Mouse (Mus musculus) central nervous system, embryonic 18 days (tissue): ENCODE results near the gene Rab10. TPM values are rescaled to one million over a fixed set of nuclear protein-coding genes. Genes with fewer than 3 reads are reported as not detected.

ENCODE experiments used
- polyA plus RNA-seq: library from polyadenylated mRNA; depleted of rRNA; stranded (reverse); fragments of >200 nt; gene quantifications from 2 replicates; pipeline ENCODE4 v1.2.3, GENCODE M21; 2012; rRNA removed

The Rab10 gene
- 170 and 172 TPM in 2 replicates for polyA plus RNA-seq

DNA sequence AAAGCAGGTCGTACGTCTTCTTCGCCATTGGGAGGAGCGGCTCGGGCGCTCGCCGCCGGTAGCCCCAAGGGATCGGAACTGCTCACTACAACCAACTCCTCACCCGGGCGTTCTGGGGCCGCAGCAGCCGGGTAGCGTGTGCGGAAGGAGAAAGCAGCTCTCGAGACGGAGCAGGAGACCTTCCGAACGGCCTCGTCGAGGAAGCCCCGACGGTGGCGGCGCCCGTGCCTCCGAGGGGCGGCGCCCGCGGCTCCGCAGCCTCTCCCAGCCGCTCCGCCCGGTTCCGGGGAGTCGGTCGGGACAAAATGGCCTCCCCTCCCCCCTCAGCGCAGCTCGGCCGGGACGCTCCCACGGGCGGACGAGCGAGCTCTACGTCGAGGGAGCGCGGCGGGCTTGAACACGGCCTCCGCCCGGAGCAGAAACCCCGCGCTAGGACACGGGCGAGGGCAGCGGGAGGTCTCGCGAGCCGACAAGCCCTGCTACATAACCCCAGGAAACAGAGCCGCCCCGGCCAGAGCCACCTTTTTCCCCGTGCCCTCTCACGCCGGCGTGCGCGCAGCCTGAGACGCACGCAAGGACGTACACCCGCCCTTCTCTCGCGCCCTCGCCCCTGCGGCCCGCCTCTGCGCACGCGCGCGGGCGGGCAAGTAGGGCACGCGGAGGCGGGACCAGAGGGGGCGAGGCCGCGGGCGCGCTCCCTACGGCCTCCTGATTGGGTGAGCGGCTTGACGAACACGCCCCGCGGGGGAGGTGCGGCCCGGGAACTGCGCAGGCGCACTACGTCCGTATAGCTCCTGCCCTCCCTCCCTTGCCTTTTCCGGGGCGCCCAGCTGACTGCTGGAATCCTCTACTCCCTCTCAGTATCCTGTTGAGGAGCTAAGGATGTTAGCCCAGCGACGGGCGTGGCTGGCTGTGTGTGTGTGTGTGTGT, at the start of gene Rab10:
Gene Rab10 (minus strand): TSS at position 579 of the 930 bp plus-strand sequence.

Other genes with a start within 250 kb of the Rab10 start
- 111 and 115 TPM in 2 replicates for gene Kif3c, start 55.2 kb upstream of the Rab10 start, polyA plus RNA-seq
- 9.9 and 10.3 TPM in 2 replicates for gene Asxl2, start 116.9 kb upstream of the Rab10 start, polyA plus RNA-seq